Mouse (Mus musculus) kidney, adult 2 months (tissue): Measurements from ENCODE around the gene Osm.

Experiments used
- CTCF ChIP-seq: fragments of 200-500 bp; conservative IDR thresholded peaks from 2 replicates; pipeline ENCODE4 v1.5.1; 2011; ENCODE audit warnings: low read depth, mild to moderate bottlenecking, control low read depth, low read length, moderate library complexity, mixed read lengths; ENCODE audit not compliant: insufficient read depth, insufficient read length
- POLR2A ChIP-seq: fragments of 200-500 bp; IDR thresholded peaks from one replicate; pipeline ENCODE4 v1.6.1; 2011; ENCODE audit warnings: low read depth, low read length, control low read depth

- no peak for TF ChIP-seq CTCF
- TF ChIP-seq POLR2A, result no peak
These were observed 39.6 kb upstream of the Osm start for GRCm38 (mm10) chr11:4196636-4197035.
